Mouse (Mus musculus) embryo, embryonic 9.5 days (tissue): ENCODE results near the gene Dhrs1.

Source experiments
- DNase-seq: peaks from one replicate; pipeline ENCODE4 v3.0.0-alpha.2; 2017; ENCODE audit errors: extremely low spot score

The Dhrs1 gene

DNA sequence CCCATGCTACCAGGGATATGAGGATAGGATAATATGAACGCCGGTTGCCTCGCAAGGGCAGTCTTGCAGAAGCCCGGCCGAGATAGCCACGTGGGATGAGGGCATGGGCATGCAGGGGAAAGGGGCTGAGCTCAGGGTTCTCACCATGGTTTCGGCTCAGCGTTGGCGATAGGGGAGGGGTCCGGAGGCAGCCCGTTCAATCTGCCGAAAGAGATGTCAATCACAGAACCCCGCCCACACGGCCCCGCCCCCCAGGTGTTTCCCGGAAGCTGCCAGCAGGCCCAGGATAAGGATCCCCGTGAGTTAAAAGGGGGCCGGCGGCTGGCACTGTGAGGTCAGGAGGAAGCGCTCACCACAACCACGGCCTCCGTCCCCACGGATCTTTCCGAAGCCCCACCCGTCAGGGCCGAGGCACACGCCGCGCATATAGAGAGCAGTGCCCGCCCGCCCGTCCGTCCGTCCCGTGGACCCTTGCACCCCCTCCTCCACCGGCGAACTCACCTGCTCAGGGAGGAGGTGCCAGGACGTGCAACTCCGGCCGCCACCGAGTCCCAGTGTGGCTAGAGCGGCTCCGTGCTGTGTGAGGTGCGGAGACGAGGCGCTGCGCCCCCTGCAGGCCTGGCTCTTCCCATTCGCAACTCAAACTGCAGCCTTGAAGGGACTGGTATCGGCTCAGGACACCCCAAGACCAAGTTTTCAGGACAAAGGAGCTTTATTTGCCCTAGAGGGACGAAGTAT, 23.6 kb downstream of the Dhrs1 start, which contains the start of gene Rabggta:
Gene Rabggta (minus strand): TSS at position 564 of the 738 bp plus-strand sequence.
- peak; percentile 95 for DNase-seq

DNA sequence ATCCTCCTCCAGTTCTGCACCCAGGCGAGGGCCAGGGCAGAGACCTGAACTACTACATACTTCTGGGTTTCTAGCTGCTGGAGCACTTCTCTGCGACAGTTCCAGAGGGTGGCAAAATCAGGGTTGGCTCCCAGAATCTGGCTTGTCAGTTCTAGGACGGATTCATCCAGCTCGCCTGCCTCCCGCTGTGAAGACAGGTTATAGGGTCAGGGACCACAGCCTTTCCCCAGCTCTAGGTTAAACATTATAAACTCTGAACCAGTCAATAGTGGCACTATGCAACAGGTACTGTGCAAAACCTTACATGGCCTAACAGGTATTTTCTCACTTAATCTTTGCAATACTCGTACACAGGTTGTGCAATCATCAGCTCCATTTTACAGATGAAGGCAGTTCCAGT, 24.4 kb downstream of the Dhrs1 start:
- no peak for DNase-seq

DNA sequence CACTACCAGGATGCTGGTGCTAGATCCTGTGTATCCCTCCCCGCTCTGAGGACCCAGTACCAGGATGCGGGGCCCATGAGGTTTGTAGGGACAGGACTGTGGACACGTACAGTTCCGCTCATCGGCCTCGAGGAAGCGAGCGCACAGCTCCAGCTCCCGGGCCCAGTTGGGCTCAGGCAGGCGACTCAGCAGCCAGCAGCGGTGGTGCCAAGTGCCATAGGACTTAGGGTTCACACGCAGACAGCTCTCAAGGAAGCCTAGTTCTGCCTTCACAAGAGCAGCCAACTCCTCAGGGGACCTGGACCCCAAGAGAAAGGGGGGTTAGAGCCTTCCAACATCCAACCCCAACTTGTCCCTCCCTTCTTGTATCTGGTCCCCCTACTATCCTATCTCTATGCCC, 24.8 kb downstream of the Dhrs1 start:
- DNase-seq, result no peak

DNA sequence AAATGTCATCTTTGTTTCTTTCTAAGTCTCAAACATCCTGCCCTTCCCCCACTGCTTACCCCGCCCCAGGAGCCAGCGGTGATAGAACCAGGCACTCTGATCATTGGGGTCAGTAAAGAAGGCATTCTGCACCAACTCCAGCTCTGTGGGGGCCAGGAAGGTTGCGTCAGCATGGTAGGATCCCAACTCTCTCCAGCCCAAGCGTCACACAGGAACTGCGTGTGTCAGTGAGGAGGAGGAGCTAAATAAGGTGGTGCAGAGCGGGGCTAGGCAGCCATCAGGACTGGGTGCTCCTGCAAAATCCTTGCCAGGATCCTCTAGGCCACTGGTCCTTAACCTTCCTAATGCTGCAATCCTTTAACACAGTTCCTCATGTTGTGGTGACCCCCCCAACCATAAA, 25.8 kb downstream of the Dhrs1 start:
- no peak for DNase-seq

DNA sequence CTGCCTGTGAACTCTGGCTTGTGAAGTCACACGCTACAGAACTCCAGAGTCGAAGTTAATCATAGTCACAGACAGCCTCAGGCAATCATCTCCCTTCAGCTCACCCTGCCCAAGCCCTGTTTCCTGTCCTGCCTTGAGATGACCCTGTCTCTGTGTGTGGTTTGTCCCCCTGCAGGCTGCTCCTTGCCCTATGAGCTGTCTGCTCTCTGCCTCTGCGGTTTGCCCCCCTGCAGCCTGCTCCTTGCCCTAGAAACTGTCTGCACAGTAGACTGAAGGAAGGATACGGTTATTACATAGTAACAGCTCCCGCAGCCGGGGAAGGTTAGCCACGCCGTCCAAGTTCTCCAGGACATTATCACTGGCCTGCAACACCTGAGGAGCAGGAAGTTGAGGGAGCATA, 28.6 kb downstream of the Dhrs1 start:
- no peak for DNase-seq

DNA sequence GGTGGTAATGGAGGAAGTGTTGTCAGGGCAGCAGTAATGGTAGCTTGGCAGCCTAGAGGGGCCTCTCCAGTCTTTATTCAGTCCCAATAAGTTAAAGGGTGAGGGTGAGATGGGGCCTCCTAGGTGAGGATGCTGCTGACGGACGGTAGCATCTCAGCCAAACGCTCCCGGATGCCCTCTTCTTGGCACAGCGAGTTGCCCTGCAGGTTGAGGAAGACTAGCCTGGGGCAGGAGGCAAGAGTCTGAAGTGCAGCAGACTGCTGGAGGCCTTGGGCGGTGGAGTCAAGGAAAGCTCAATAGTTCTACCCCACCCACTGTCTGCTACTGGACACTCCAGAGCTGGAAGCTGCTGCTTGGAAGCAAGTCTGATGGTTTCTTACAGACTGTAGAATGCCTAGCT, 29.2 kb downstream of the Dhrs1 start:
- no peak for DNase-seq

DNA sequence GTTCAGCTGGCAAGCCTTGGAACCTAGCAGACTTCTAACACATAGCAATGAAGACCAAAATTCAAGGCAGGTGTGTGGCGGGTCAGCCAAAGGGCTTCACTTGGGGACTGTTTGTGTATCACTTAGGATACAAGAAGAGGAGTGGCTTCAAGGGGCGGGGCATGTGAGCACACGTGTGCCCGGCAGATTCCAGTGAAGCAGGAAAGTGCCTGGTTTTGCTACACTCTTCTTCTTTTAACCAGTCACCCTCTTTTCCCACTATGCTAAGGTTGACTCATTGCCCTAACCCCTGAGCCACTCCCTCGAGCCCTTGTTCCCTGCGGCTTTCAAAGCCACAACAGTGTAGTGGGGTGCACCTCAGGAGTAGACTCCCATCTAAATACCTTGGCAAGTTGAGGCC, 30.6 kb downstream of the Dhrs1 start:
- no peak for DNase-seq

DNA sequence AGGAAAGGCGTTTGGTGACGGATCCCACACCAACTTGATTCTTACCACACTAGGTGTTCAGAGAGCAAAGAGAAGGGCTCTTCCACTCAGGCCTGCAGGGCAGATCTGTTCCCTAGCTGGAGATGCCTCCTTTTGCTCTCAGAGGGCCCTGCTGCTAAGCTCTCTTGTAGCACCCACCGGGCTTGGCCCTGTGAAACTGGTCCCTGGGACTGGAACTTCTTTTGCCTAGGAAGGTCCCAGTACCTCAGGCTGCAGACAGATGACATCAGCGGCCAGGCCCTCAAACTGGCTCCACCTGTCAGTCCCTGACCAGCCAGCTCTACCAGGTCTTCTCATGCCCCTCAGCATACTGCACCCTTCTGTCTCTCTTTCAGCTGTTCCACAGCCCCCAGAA, 31.8 kb downstream of the Dhrs1 start, which contains the start of gene Tgm1:
Gene Tgm1 (minus strand): TSS at position 198 of the 394 bp plus-strand sequence.
- no peak for DNase-seq

DNA sequence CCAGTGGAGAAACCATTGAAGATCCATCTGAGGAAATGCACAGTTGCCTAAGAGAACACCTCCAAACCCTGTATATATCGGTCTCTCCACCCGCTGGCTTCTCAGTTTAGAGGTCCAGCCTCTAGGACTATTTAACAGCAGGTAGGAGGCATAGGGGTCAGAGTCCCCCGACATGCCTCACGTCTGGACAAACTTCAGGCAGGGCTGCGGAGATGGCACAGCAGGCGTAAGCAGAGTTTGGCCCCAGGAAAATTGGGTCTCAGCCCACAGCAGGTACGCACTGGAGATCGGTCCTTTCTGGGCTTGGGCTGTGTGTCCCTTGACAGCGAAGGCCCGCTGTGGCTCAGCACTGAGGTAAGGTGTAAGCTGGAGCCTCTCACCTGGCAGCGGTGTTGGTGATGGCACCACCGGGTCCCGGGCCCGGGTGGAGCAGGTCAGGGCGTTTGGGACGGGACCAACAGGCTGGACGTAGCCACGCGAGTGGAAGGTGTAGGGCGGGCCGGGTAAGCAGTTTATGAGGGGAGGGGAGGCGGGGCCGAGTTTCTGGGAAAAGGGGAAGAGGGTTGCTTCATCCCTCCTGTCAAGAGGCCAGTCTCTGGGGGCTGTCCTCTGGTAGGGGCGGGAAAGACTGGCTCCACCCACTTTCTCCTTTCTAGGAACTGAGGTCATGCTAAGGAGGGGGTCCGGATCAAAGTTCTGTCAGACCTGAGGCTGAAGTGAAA, 32.3 kb downstream of the Dhrs1 start:
- peak; percentile 22 for DNase-seq

DNA sequence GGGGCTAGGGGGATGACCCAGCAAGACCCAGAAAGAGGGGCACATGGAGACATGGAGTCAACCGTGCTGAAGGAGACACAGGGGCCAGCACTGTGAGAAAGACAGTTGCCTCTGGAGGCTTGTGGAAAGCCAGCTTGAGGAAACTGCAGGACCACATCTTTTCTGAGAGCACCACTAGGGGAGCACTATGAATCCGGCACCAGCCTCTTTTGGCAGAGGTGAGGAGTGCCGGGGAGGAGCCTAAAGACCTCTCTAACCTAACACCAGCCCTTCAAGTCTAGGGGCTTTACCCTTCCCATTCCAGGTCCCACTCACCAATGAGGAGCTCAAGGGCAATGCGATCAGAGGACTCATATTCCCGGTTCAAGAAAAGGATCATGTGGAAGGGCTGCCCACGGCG, 33.7 kb downstream of the Dhrs1 start:
- no peak for DNase-seq

DNA sequence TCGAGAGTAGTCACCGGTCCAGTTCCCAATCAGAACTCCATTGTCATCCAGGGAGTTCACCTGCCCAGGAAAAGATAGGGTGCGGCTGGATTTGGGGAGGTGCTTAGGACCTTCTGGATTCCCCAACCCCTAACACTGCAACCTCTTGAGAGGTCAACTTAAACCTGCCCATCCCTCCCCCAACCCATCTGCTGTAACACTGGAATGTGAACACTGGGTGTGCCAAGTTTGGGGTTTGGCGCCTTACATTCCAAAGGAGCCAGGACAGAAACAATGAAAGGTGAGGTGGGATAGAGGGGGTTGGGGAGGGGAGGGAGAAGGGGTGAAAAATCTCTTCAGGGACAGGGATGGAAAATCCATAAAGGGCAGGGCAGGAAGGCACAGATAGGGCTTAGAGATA, 36.0 kb downstream of the Dhrs1 start:
- no peak for DNase-seq

DNA sequence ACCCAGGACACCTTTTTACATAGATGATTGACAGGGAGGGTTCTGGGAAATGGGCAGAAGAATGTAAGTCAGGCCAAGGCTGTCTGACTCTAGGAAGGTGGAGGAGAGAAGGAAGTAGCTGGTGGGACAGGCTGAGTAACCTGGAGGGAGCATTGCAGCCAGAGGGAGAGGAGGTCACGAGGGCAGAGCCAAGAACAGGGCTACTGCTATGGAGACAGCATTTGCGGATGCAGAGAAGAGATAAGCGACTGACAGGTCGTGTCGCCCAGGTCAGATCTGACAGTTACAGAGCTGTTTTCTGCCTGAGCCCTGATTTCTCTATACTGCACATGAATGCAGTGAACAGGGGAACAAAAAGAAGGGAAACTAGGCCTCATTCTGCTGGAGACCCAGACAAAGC, 38.1 kb downstream of the Dhrs1 start:
- no peak for DNase-seq

DNA sequence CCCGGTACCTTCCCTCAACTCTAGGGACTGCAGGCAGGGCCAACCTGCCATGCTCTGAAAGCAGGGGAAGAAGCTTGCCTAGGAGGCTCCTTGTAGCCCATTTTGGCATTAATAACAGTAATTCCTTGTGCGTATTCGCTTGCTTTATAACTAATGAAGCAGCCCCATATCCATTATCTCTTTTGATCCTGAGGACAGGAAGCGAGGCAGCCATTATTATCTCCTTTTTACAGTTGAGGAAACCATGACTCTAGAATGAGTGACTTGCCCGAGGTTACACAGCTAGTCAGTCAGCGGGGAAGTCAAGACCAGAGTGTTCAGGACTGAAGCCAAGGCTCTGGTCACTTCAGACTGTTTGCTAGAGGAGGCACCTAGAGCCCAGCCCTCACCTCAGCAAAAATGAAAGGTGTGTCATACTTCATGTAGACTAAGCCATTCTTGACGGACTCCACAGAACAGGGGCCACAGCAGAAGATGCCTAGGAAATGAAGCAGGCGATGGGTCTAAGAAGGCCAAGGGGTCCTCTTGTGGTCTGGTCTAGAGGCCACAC, 39.4 kb downstream of the Dhrs1 start:
- no peak for DNase-seq

DNA sequence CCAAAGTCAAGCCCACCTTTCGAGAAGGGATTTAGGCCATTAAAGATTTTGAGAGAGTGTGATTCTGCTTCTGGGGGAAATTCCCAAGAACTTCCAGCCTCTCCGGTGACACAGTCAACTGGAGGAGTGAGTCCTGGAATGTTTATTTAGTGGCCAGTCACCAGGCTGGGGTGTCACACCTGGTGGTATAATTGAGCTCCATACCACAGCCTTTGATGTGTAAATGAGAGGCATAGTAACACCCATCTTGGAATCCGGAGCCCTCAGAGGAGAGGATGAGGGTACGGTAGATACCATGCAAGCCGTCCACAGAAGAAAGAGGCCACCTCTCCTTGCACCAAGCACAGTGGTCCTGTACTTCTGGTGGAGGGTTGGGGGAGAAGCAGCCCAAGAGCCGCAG, 42.7 kb downstream of the Dhrs1 start:
- no peak for DNase-seq

DNA sequence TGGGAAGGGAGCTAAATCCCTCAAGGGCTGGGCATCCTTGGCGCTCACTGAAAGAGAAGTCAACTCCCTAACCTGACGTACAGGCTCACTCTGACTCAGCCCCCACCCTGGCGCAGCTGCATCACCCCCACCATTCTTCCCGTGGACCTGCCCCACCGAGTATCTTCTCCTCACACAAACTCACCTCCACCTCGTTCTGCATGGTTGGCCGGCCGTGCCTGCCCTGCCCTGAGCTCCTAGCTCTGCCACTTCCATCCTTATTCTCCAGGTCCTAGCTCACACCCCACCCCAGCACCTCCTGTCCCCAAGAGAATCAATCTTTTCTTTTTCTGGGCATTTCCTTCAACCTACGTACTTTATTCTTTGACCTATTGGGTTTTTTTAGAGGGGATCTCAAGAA, 44.4 kb downstream of the Dhrs1 start:
- DNase-seq, result no peak

DNA sequence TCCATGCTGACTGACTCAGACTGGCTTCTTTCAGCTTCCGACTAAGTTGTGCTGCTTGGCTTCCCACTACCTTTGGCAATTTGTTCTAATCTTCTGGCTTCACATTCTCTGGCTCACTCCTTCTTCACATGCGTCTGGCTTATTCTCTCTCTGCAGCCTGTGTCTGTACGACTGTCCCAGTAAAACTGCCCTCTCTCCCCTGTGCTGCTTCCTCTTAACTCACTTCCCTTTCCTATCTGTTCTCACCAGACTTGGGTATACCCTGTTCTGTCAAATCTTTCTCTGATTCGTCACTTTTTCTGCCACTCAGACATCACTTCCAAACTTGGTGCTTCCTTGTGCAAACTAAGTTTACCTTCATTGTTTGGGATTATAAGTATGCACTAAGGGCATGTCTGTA, 48.3 kb downstream of the Dhrs1 start:
- no peak for DNase-seq

DNA sequence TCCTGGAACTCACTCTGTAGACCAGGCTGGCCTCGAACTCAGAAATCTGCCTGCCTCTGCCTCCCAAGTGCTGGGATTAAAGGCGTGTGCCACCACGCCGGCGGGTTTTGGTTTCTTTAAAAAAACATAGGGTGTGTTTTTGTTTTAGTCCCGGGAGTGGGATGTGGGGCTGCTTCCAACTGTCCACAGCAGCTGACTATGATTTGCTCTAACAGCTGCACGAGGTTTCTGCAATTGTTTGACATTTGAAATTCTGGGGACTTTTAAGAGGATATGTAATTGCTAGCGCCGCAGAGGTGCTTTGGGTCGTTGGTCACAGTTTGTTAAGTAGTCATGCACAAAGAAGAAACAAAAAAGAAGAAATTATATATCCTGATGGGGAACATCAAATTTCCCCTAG, 56.1 kb downstream of the Dhrs1 start:
- no peak for DNase-seq
